Mouse (Mus musculus) WW6 (cell line): ENCODE measurements around the gene Hmgcl.
"Not testable (repeated sequence)": the region's sequence is repeated elsewhere in the genome, so short reads cannot be mapped to it uniquely, and the experiment has no call there.

Experiments
- DNase-seq: peaks from one replicate; pipeline ENCODE4 v3.0.0-alpha.2; 2013; ENCODE audit warnings: low read depth, low spot score

Gene Hmgcl

DNA sequence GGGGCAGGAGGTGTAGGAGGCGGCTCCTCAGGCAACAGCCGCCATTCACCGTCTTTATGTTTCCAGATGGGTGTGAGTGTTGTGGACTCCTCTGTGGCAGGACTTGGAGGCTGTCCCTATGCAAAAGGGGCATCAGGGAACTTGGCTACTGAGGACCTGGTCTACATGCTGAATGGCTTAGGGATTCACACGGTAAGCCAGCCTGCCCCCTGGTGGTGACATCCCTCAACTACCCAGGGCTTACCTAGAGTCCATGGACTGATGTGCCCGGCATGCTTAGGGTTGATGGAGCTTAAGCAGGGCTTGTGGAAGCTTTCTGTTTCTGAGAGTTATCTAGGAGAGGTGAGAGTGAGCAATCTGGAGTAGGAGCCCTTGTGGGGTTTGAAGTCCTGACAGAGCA is 14.5 kb downstream of the Hmgcl start:
- no peak for DNase-seq

DNA sequence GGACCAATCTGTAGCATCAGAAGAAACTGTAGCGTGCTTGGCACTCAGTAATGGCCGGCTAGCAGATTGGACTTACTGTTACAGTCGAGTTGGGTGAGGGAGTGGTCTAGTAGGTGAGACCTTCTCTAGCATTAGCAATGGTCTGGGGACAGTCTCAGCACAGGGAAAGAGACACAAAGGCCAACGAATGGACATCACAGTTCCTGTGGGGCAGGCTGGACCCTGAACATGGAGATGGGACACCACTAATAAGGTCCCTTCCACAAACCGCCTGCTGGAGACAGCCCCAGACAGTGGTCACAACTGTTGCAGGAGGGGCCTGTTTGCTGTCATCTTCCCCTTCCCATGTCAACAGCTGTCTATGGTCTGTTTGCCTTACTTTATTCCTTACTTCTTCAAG is 15.5 kb downstream of the Hmgcl start:
- no peak for DNase-seq

DNA sequence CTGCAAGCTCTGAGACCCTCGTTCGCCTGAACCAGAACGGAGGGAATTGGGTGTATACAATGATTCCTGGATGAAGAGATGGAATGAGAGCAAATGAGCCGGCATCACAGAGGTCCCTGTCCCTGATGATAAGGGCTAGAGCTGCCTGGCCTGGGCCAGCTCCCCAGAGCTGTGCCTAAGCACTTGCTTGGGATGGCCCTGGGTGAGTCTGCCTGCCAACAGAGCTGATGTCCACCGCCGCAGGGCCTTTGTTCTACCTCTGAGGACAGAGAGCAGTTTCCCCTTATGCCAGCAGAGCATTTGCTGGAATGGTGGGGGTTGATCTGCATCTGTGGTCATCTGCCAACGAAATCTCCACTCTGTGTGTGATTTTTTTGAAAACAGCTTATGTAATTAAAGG is 15.9 kb downstream of the Hmgcl start:
- DNase-seq = no peak

DNA sequence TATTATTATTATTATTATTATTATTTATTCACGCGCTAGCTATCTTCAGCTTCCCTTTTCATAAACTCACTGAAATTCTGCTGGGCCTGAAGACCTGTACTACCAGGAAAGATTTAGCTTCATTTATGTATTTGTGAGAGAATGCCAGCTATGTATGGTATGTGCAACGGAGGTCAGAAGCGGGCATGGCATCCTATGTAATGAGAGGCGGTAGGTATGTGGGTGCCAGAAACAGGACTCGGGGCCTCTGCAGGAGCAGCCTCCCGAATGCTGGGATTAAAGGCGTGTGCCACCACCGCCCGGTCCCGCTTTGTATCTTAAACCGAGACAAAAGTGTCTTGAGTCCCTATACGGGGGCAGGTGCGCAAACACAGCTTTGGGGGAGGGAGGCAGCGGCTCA is 16.7 kb downstream of the Hmgcl start:
- DNase-seq = no peak

DNA sequence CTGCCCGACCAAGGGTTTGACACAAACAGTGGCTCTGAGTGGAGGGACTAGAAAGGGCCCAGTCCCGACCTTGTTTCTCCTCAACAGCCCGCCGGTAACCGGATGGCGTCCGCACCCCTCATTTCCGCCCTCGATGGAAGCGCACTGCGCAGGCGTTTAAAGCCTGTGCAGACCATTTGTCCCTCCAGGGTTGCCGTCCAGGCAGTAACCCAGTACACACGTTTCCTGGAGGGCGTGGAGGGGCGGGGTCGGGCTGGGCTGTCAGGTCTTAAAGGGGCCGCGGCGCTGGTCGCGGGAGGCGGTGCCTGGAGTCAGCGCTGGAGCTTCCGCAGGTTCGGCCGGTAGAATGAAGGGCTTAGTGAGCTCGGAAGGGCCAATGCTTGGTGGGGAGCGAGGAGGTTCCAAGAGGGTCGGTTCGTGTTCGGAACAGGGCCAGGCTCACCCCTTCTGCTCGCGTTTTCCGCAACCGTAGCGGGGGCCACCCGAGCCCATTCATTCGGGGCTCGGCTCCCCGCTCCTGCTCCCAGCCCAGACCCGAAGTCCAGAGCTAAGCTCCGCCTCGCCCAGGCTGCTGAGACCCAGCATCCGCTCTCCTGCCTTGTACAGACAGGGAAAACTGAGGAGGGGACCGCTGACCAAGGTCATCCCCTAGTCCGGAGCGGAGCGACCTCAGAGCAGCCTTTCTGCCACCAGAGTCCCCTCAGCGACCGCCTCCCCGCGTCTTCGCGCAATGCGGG is 17.4 kb downstream of the Hmgcl start, which contains the start of gene Gale:
Gale (plus strand) TSS at position 271 of the 737 bp plus-strand sequence.
- peak; percentile 96 for DNase-seq

DNA sequence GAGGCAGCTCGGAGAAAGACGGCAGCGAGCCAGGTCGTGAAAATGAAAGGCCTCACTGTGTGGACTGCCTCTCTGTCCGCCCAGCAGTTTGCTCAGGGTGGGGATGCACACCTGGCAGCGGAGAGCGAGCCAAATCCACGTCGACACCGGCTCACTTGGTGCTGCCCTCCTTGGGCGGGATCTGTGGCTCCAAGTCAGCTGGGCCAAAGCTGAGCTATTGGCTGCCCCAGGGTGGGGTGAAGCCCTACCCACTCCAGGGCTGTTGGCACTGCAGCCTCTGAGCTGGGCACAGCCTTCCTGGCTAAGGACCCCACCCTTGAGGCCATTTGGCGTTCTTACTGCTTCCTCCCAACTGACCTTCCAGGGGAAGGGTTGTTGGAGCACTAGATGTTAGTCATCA is 18.2 kb downstream of the Hmgcl start:
- no peak for DNase-seq

DNA sequence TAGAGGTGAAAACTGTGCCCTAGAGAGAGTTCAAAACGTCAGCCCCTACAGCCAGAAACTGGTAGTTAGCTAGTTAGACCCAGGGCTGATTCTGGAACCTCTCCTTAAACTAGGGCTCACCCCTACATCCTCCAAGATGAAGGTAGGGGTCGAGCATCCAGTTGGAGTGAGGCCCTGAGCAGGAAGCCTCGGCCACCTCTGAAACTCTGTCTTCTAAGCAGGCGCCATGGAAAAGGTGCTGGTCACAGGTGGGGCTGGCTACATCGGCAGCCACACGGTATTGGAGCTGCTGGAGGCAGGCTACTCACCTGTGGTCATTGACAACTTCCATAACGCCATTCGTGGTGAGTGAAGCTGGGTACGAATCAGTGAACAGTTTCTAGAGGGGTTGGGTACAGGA is 18.9 kb downstream of the Hmgcl start:
- DNase-seq = no peak

DNA sequence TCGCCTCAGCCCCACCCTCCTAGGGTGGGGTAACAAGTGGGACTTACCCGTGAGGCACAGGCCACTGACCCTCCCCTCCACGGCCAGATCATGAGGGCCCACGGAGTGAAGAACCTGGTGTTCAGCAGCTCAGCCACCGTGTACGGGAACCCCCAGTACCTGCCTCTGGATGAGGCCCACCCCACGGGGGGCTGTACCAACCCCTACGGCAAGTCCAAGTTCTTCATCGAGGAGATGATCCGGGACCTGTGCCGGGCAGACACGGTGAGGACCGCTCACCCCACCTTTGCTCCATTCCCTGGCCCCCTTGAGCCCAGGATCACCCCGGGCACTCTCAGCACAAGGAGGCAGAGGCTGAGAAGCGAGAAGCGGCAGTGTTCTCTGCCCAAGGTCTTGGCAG is 20.0 kb downstream of the Hmgcl start:
- no peak for DNase-seq

DNA sequence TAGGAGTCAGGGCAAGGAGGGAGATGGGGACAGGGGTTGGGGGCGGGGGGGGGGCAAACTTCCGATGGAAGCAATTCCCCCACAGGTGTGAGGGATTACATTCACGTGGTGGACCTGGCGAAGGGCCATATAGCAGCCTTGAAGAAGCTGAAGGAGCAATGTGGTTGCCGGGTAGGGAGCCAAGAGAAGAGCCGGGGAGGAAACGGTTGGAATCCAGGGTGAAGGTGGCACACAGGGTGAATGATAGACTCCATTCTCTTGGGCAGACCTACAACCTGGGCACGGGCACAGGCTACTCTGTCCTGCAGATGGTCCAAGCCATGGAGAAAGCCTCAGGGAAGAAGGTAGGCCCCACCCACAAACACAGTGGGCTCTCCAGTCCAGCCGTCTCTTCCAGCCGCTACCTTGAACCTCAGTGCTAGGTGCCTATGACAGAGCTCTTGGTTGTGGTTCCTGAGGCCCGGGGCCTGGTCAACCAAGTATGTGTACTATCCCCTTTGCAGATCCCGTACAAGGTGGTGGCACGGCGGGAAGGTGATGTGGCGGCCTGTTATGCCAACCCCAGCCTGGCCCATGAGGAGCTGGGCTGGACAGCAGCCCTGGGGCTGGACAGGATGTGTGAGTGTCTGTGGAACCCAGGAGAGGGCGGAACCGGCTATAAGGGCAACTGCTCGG is 21.0 kb downstream of the Hmgcl start:
- no peak for DNase-seq

DNA sequence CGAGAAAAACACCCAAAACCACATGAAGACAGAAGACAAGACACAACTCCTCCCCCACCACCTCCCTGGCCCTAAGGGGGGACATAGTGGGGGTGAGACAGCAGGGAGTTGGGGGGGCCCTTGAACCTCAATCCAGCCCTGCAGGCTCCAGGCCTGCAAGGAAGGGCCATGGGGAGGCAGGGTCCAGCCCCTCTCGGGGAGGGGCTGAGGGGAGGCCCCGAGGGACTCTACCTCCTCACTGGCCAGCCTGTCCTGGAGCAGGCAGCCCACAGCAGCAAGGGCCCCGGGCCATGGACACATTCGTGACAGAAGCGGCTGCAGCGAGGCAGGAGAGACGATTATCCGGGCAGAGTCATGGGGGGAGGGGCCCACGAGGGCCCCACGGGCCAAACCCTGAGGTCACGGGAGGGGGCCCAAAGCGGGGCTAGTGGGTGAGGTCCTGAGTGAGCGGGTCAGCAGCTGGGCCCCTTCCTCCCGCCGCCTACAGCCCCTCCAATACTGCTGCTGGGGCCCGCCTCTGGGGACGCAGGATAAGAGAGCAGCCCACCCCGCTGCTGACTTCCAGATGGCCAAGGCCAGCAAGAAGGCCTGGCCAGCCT is 22.1 kb downstream of the Hmgcl start:
- no peak for DNase-seq

DNA sequence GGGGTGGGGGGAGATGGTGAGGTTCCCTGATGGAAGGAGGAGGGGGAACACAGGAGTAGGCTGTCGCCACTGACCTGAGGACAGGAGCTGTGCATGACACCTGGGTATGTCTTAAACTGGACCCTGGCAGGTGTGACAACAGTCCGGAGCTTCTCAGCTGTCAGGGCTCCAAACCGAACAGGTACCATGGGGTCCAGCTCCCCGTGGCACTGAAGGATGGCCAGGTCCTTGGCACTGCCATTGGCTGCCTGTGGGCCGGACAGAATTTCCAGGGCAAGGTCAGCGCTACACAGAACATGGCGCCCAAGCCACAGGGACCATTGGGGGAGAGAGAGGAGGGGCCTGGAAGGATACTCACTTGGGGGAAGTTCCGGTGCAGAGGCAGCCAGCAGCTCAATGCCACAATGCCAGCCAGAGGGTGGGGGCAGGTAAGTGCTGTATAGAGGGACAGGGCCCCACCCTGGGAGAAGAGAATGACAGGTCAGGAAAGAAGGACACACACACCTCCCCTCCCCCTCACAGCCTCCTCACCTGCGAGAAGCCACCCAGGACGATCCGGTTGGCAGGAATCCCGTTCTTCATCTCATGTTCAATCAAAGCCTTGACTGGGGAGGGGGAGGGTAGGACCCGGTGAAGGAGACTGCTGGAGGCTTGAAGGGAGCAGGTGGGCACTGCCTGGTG is 23.0 kb downstream of the Hmgcl start:
- no peak for DNase-seq

DNA sequence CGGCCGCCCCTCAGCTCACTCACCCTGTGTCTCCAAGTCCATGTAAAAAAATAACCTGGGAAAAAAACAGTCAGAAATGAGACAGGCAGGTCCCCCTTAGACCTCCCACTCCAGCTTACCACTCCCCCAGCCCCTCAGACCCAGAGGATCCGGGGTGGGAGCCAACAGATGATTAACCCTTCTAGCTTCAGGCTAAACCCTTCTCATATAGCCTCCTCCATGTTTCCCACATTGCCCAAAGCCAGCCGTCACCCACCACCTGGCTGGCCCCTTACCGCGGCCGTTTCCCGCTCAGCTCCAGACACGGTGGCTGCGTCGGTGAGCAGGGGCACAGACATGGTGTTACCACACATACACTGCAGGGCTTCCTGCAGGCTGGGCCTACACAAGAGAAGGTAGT is 24.3 kb downstream of the Hmgcl start:
- DNase-seq = no peak

DNA sequence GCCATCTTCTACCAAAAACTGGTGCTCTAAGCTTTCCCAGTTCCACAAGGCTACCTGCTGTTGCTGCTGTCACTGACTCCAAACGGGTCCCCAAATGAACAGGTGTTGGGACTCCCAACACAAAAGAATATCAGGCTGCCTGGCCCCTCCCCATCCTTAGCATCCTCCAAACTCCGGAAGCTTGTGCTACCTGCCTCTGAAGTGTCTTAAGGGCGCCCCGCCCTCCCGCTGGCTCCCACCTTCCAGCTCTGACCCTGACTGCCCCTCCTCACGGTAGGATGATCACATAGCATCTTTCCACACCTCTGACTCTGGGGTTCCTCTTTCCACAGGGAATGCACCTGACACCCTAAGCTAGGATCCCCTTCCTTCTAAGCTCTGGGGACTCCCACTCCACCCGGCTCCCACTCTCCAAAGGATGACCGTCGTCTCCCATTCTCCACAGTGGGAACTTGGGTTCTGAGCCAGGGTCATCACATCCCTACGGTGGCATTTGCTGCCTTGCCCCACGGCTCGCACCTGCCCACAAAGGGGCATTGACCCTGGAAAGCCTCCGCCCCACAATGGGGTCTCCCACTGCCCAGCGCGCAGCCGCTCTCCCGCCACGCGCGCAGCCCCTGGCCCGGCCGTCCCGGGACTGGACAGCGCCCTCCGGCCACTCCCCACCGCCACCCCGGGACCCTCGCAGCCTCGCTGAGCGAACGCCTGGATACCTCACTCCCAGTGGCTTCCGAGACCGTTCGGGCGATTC is 25.7 kb downstream of the Hmgcl start:
- DNase-seq = no peak

DNA sequence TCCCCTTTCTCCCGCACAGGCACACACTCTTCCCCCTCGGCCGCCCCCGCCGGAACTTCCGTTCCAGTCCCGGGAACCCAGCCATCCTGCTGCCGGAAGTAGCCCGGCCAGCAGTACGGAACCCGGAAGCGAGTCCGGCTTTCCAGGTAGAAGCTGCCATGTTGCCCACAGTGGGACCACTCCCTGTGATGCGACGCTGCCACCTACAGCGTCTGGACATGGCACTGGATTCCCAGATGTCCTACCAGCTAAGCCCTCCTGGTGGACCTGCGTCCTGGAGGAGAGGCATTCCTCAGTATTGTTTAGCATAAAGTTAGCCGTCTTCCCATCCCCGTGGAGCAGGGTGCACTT is 26.3 kb downstream of the Hmgcl start, which contains the start of gene Lypla2:
Lypla2 (minus strand) TSS at position 71 of the 351 bp plus-strand sequence.
- DNase-seq = no peak

DNA sequence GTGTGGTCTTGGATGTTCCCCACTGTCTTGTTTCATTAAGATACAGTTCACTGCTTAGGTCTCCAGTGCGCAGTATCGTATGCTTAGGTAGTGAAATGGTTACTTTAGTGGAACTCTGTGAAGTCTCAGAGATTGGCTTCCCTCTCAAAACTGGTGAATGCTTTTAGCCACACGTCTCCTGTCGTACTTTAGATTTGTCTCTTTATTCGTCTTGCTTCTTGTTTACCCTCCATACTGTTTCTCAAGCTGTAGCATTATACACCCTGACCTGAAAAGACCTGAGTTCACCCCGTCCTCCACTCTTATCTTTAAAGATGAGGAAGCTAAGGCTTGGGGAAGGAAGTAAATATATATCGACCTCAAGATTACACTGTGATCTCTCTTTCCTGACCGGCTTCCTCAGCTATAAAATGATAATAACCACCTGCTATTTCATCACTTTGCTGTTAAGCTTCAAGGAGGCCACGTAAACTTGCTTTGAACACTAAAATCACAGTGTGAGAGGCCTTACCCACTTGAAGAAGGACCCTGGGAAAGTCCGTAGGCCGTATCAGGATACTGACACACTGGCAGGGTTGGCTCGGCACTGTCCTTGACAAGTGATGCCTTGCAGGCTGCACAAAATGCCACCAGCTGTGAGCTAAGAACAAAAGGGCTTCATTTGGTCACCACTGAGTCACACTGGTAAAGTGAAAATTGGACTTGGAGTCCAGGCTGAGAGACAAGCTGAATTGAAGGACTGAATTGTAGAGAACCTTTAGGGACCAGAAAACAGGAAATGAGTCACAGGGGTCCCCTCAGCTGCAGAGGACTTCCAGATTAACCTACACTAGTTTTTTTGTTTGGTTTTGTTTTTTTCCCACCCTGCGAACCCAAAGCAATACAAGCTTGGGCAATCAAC is 26.9 kb downstream of the Hmgcl start:
- no peak for DNase-seq

DNA sequence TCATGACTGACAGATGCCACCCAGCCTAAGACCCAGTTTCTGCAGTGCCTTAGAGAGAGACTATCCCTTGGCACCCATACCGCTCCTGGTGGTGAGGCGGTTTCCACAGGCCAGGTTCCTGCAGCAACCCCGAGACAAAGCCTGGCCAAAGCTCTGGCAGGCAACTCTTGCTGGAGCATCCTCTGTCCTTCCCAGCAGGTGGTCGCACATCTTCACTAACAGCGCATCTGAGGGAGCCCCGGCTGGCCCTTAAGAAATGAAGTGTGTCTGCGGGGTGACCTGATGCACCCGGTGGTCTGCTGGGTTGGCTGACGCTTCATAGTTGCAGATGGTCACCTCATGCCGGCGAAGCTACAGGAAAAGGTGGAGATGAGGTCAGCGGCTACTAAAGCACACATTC is 29.9 kb downstream of the Hmgcl start:
- no peak for DNase-seq

DNA sequence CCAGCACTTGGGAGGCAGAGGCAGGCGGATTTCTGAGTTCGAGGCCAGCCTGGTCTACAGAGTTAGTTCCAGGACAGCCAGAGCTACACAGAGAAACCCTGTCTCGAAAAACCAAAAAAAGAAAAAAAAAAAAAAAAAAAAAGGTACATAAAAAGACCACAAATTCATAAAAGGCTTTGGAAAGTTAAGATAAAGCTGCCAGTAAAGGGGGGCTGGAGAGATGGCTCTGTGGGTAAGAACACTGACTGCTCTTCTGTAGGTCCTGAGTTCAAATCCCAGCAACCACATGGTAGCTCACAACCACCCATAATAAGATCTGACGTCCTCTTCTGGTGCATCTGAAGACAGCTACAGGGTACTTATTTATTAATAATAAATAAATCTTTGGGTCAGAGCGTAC is 34.0 kb downstream of the Hmgcl start:
- not testable (repeated sequence) for DNase-seq

DNA sequence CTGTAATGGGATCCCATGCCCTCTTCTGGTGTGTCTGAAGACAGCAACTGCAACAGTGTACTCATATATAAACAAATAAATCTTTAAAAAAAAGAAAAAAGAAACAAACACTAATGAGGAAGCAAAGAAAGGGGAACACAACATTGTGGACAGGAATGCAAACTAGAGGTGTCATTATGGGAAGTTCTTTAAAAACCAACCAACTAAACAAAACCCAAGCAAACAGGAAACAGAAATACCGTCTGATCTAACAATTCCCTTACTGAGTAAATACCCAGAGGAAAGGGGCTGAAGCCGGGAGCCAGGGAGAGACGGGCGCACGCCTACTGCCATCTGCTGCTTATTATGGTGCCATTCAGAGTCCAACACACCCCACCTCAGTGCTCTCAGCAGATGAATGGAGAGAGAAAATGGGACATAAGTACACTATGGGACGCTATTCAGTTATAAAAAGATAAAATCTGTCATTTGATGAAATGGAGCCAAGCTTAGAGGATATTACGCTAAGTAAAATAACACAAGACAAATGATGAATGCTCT is 35.3 kb downstream of the Hmgcl start:
- no peak for DNase-seq

DNA sequence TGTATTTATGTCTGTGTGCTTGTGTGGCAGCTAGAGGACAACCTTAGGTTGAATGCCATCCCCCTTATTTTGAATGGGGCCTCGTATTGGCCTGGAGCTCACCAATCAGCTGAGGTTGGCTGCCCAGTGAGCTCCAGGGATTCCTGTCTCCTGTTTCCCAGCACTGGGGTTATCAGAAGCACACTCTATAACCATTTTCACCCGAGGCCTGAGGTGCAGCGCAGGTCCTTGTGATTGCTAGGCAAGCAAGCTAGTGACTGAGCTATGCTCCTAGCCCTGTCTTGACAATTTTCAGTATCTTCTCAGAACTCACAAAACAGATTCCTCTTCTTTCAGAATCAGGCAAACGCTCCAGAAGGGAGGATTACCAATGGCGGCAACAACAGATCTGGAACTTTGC is 38.3 kb downstream of the Hmgcl start:
- DNase-seq = no peak

DNA sequence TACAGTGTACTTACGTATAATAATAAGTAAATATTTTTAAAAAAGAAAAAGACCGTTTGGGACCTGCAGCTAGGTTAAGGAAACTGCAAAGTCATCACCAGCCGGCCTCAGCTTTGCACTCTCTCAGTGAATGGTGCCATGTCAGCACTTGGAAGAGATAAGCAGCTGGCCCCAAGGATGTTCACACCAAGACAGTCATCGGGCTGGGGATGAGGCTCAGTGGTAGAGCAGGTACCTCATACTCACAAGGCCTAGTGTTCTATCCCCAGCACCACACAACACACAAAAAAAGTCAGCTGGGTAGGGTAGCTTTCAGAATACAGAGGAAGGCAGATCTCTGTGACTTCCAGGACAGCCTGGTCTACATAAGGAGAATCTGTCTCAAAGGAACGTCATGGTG is 38.9 kb downstream of the Hmgcl start:
- DNase-seq = no peak
